Mouse (Mus musculus): Measurements from ENCODE around the gene Foxb1.

GRCm38 (mm10) chr9:69758946-69759615, 1.7 kb downstream of the Foxb1 start:
- no peak for TF ChIP-seq POLR2A (IDR thresholded peaks at IDR 0.05; ENCODE audit: low read depth, low read length)
- TF ChIP-seq CTCF (conservative IDR thresholded peaks at IDR 0.05; ENCODE audit: insufficient read depth, insufficient read length, low read depth, low read length), result no peak

Measured in kidney, adult 2 months (tissue).